Mouse (Mus musculus) hindbrain, embryonic 12.5 days (tissue): ENCODE measurements at regions not wholly inside any gene's neighbourhood (a gene's known extent, or its start where the extent isn't known, plus 50 kb on each side); places are given as distances from the start of the nearest gene placed in this dataset.

Source experiments
- ATAC-seq: fragments of 200-750 bp; cut with Nextera tagmentation; 2 replicates; pipeline ENCODE4 v1.8.0; 2017; ENCODE audit warnings: moderate TSS enrichment; ENCODE audit not compliant: low FRiP score
- H3K27ac ChIP-seq: fragments of 300-500 bp; sonication (generic); 2 replicates; pipeline ENCODE4 v1.5.1; 2016; ENCODE audit warnings: mild to moderate bottlenecking
- H3K27me3 ChIP-seq: fragments of 300-500 bp; sonication (generic); 2 replicates; pipeline ENCODE4 v1.6.1; 2016; ENCODE audit warnings: mild to moderate bottlenecking
- H3K36me3 ChIP-seq: fragments of 300-500 bp; sonication (generic); 2 replicates; pipeline ENCODE4 v1.6.1; 2016; ENCODE audit warnings: mild to moderate bottlenecking
- H3K4me1 ChIP-seq: fragments of 300-500 bp; sonication (generic); 2 replicates; pipeline ENCODE4 v1.6.1; 2016
- H3K4me2 ChIP-seq: fragments of 300-500 bp; sonication (generic); replicated peaks from 2 replicates; pipeline ENCODE4 v1.6.1; 2016; ENCODE audit warnings: mild to moderate bottlenecking
- H3K4me3 ChIP-seq: fragments of 300-500 bp; sonication (generic); 2 replicates; pipeline ENCODE4 v1.5.1; 2016; ENCODE audit warnings: mild to moderate bottlenecking
- H3K9ac ChIP-seq: fragments of 300-500 bp; sonication (generic); 2 replicates; pipeline ENCODE4 v1.6.1; 2016; ENCODE audit warnings: mild to moderate bottlenecking, moderate library complexity
- H3K9me3 ChIP-seq: fragments of 300-500 bp; sonication (generic); replicated peaks from 2 replicates; pipeline ENCODE4 v1.6.1; 2016; ENCODE audit warnings: mild to moderate bottlenecking
- WGBS: fragments of 180-500 bp; shearing (Covaris S2); methylation state at CpG from one replicate; pipeline ENCODE4 v1.1.7; 2016; 5-methylcytosine and 5-hydroxymethylcytosine counted together

DNA sequence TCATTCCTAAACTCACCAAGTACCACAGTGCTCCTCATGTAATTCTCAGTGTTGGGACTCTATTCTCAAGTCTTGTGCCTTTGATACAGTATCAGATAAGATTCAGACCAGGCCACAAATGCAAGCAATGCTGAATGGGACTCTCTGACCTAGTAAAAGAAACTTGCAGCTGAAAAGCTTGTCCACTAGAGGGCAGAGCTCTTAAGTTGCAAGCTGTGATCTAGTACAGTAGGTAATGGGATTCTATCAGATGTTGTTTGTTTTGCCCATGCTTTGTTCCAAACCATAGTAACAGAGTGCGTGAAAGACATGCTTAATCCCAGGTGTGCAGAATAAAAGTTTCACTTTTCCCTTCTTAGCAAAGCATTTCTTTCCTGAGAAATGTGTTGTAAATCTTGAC is 383.2 kb upstream of the Chrm2 start:
- 52% methylated on average over 1 of the region's 1 CpGs for WGBS
- no peak for ATAC-seq

DNA sequence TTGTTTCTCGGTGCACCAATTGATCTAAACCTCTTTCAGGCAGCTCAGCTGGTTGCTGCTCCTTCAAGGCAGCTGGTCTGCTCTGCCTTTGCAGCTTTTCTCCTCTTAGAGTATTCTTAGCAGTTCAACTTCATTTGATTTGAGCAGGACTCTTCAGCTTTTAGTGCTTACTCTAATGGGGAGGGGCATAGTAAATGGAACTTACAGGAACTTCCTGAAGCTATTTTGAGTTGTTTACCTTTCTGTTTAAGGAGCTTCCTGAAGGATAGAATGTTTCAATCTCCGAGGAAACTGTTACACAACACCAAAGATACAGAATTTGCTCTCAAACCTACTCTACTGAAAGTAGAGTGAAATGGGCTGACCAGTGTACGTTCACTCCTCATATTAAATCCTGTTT is 385.8 kb upstream of the Chrm2 start:
- no peaks in the 10 kb centered on the region for H3K36me3 ChIP-seq
- H3K9ac ChIP-seq, result no peak overlapping the region
- no peak for ATAC-seq
- no peaks in the 10 kb centered on the region for H3K9me3 ChIP-seq
- no peaks in the 10 kb centered on the region for H3K4me1 ChIP-seq
- H3K4me3 ChIP-seq, result no peak overlapping the region
- 69% methylated on average over 3 of the region's 3 CpGs for WGBS
- no peaks in the 10 kb centered on the region for H3K27me3 ChIP-seq
- H3K27ac ChIP-seq, result no peak overlapping the region
- no peak overlapping the region for H3K4me2 ChIP-seq

More for the DNA sequence above, 383.2 kb upstream of the Chrm2 start:
- Histone ChIP-seq H3K4me3 (no peak overlapping the region), H3K36me3 (no peaks in the 10 kb centered on the region), H3K27me3 (no peaks in the 10 kb centered on the region), H3K4me1 (no peaks in the 10 kb centered on the region), H3K27ac (no peak overlapping the region), H3K4me2 (no peak overlapping the region), H3K9me3 (no peaks in the 10 kb centered on the region), H3K9ac (no peak overlapping the region)

DNA sequence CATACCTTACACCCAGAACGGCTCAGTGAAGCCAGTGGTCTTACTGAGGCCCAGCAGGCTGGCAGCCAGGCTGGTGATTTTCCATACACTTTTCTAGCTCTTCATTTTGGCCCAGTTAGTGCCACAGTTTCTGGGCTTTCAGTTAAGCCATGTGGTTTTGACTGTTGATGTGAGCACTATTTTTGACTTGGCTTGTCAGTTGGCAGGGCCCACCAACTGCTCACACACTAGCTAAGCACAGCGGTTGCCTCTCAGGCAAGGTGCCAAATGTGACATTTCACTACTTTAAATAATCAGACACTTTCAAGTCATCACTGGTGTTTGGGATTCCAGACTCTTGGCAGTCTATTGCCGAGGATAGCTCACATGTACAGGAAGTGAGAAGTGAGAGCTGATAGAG is 399.0 kb upstream of the Chrm2 start:
- no peak for ATAC-seq
- 79% methylated on average over 3 of the region's 3 CpGs for WGBS
- H3K9me3 ChIP-seq, result no peaks in the 10 kb centered on the region
- H3K27ac ChIP-seq, result no peak overlapping the region
- no peaks in the 10 kb centered on the region for H3K4me1 ChIP-seq
- no peak overlapping the region for H3K9ac ChIP-seq
- no peaks in the 10 kb centered on the region for H3K36me3 ChIP-seq
- H3K4me3 ChIP-seq, result no peak overlapping the region
- no peak overlapping the region for H3K4me2 ChIP-seq
- no peaks in the 10 kb centered on the region for H3K27me3 ChIP-seq

DNA sequence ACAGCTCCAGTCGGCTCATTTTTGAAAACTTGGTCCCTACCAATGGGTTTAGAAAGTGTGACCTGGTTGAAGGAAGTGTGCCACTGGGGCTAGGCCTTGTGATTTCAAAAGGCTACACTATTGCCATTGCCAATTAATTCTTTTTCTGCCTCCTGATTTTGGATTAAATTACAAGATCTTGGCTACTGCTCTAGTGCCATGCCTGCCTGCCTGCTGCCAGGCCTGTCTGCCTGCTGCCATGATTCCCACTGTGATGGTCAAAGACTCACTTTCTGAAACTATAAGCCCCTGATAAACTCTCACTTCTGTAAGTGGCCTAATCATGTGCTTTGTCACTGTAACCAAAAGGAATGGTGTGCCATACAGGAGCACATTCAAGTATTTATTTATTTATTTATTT is 400.4 kb upstream of the Mtpn start:
- 90% methylated on average over 1 of the region's 1 CpGs for WGBS
- ATAC-seq, result no peak
- Histone ChIP-seq H3K4me2 (no peak overlapping the region), H3K9ac (no peak overlapping the region), H3K4me1 (no peaks in the 10 kb centered on the region), H3K27me3 (no peaks in the 10 kb centered on the region), H3K4me3 (no peak overlapping the region), H3K9me3 (no peaks in the 10 kb centered on the region), H3K27ac (no peak overlapping the region), H3K36me3 (no peaks in the 10 kb centered on the region)

DNA sequence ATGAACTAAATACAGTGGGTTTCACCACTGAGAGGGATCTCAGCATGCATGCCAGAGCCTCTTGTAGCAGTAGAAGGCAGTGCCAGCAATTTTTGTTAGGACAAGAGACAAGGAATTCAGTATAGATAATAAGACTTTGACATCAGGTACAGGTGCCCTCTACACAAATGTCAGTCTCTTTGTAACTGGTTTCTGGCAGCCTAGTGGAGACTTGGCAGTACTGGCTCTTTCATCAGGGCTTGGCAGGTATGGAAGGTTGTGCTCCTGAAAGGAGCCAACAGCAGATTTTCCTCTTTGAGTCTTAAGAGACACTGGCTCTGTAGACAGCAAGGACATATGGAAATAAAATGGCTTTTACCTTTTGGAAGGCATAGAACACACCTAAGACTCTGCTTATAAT is 384.5 kb upstream of the Mtpn start:
- Histone ChIP-seq H3K4me3 (no peak overlapping the region), H3K9ac (no peak overlapping the region), H3K4me1 (no peaks in the 10 kb centered on the region), H3K27ac (no peak overlapping the region), H3K27me3 (no peaks in the 10 kb centered on the region), H3K9me3 (no peaks in the 10 kb centered on the region), H3K36me3 (no peaks in the 10 kb centered on the region), H3K4me2 (no peak overlapping the region)
- no peak for ATAC-seq

DNA sequence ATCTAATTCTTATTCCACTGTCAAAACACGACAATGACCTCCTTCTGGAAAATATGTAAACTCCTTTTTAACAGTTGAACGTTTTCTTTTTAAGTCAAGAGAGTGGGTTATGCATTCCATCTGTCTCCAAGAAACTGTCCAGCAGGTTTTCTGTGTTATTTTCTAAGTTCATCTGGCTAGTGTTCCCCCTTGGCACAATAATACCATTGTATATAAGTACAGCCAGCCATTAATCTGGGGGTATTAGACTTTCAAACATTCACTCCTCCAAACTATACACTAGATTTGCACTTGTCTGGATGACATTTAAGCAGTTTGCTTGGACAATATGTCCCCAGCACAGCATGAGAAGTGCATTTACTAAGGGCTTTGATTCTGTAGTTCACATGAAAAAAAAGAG is 358.3 kb upstream of the Mtpn start:
- H3K9ac ChIP-seq, result no peak overlapping the region
- H3K27ac ChIP-seq, result no peak overlapping the region
- WGBS, result 56% methylated on average over 2 of the region's 2 CpGs
- no peak overlapping the region for H3K4me3 ChIP-seq
- no peaks in the 10 kb centered on the region for H3K27me3 ChIP-seq
- no peaks in the 10 kb centered on the region for H3K4me1 ChIP-seq
- ATAC-seq, result no peak
- H3K9me3 ChIP-seq, result no peaks in the 10 kb centered on the region
- H3K4me2 ChIP-seq, result no peak overlapping the region
- H3K36me3 ChIP-seq, result no peaks in the 10 kb centered on the region

DNA sequence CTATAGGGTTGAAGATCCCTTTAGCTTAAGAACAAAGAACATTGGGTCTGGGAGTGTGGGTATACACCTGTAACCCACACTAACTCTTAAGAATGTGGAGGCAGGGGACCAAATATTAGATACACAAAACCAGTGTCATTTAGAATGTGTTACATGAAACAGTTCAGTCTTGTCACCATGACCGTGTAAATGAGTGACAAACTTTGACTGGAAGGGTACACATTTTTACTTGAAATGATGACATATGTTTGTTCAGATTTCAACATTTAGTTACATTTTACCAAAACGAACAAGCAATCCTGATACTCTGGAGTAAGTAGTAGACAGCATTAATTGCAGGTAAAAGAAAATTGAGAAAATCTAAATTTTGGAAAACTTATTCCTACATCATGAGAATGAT is 356.0 kb upstream of the Mtpn start:
- no peak for ATAC-seq
- Histone ChIP-seq H3K4me3 (no peak overlapping the region), H3K27me3 (no peaks in the 10 kb centered on the region), H3K9ac (no peak overlapping the region), H3K27ac (no peak overlapping the region), H3K36me3 (no peaks in the 10 kb centered on the region), H3K9me3 (no peaks in the 10 kb centered on the region), H3K4me2 (no peak overlapping the region), H3K4me1 (no peaks in the 10 kb centered on the region)
- WGBS, result 91% methylated on average over 2 of the region's 2 CpGs

DNA sequence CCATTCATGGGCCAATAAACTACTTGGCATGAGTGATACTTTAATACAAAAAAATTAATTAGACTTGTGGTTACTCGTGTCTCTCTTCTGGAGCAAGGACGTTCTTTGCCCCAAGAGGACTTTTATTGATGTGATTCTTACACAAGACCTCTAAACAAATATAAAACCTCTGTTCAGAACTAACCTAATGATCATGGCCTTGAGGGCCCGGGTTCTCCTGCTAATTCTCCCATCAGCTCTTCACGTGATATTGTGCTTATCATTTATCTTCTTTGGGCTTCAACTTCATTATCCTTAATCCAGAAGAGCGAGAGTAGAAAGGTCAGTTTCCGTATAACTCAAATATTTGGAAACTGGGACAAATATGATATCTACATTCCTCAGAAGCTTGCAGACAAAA is 335.0 kb upstream of the Mtpn start:
- Histone ChIP-seq H3K4me3 (no peak overlapping the region), H3K4me1 (no peaks in the 10 kb centered on the region), H3K9me3 (no peaks in the 10 kb centered on the region), H3K4me2 (no peak overlapping the region), H3K27me3 (no peaks in the 10 kb centered on the region), H3K36me3 (no peaks in the 10 kb centered on the region), H3K9ac (no peak overlapping the region), H3K27ac (no peak overlapping the region)
- no peak for ATAC-seq
- WGBS, result 86% methylated on average over 6 of the region's 6 CpGs

DNA sequence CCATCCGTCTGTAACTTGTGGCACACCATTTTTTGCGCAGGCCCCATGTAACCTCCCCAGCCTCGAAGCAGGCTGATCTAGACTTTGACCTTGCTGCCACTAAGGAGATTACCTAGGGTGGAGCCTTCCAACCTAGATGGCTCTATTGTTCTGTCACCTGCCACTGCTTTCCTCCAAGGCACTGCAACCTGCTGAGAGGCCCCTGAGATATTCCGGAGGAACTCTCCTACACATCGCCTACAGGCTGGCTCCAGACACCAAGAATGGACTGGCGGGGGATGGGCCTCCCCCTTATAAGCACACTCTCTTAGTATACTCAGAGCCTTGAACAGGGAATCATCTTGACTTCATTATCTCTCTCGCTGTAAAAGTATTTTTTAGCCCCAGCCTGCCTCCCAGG is 331.7 kb upstream of the Mtpn start:
- 68% methylated on average over 7 of the region's 7 CpGs for WGBS
- Histone ChIP-seq H3K4me3 (no peak overlapping the region), H3K27ac (no peak overlapping the region), H3K27me3 (no peaks in the 10 kb centered on the region), H3K4me2 (no peak overlapping the region), H3K36me3 (no peaks in the 10 kb centered on the region), H3K4me1 (no peaks in the 10 kb centered on the region), H3K9ac (no peak overlapping the region), H3K9me3 (no peaks in the 10 kb centered on the region)
- ATAC-seq, result no peak

DNA sequence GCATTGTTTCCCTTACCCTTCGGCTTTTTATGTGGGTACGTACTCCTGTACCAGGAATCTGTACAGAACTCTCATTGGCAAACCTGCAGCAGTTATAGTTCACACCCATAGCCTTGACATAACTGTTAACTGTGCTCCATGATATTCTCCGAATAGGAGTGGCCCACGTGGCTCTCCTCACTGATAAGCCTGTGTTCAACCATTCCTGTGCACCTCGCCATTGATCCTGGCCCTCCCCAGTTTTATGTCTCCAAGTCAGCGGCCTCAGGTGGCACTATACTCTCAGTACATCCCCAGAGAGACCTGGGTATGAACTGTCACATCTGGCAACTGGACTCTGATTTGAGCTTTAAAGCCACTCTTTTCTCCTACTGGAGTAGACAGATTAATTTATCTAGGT is 324.5 kb upstream of the Mtpn start:
- Histone ChIP-seq H3K36me3 (no peaks in the 10 kb centered on the region), H3K27ac (no peak overlapping the region), H3K9me3 (no peaks in the 10 kb centered on the region), H3K4me2 (no peak overlapping the region), H3K27me3 (no peaks in the 10 kb centered on the region), H3K4me1 (no peaks in the 10 kb centered on the region), H3K9ac (no peak overlapping the region), H3K4me3 (no peak overlapping the region)
- 86% methylated on average over 6 of the region's 6 CpGs for WGBS
- no peak for ATAC-seq

DNA sequence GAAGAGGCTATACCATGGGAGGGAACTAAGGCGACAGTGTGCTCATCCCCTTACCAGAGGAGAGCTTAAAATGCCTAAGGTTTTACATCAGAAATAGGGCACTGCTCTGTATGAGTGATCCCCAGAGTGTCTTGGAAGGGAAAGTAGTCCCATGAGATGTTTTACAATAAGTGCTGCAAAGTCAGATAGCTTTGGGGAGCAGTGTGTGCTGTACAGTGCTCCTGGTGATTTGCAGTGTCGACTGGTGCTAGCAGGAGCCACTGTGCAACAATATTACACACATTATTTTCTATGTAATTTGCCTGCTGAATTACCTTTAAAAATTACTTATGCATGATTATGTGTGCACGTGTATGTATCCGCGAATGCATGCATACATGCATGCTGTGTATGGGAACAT is 314.3 kb upstream of the Mtpn start:
- no peak overlapping the region for H3K27ac ChIP-seq
- no peaks in the 10 kb centered on the region for H3K27me3 ChIP-seq
- H3K9ac ChIP-seq, result no peak overlapping the region
- H3K4me2 ChIP-seq, result no peak overlapping the region
- ATAC-seq, result no peak
- H3K4me1 ChIP-seq, result no peaks in the 10 kb centered on the region
- no peaks in the 10 kb centered on the region for H3K9me3 ChIP-seq
- no peaks in the 10 kb centered on the region for H3K36me3 ChIP-seq
- no peak overlapping the region for H3K4me3 ChIP-seq
- WGBS, result 89% methylated on average over 5 of the region's 5 CpGs

DNA sequence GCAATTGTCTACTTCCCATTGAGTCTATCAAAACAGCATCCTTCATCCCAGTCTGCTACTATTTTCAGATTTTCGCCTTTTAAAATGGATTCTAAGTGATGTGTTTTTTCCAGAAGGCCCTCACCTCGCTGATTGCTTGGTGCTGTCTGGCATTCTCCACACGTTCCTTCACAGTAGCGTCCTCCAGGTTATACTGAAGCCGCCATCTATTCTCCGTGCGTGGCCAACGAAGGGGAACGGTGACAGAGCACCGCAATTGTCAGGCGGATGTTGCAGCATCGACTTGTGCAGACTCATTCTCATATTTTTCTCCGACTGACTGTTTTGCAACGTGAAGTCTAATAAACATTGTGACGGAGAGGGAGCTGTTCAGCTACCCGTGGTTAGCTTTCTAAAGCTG is 277.0 kb upstream of the Mtpn start:
- ATAC-seq, result 0 out of 2 replicates have a peak, but pooled peaks have one; percentile 63
- Histone ChIP-seq H3K4me1 (no peaks in the 10 kb centered on the region), H3K9me3 (no peaks in the 10 kb centered on the region), H3K9ac (no peak overlapping the region), H3K27ac (no peak overlapping the region), H3K27me3 (no peaks in the 10 kb centered on the region), H3K4me2 (no peak overlapping the region), H3K4me3 (no peak overlapping the region), H3K36me3 (no peaks in the 10 kb centered on the region)
- WGBS, result 81% methylated on average over 16 of the region's 16 CpGs

DNA sequence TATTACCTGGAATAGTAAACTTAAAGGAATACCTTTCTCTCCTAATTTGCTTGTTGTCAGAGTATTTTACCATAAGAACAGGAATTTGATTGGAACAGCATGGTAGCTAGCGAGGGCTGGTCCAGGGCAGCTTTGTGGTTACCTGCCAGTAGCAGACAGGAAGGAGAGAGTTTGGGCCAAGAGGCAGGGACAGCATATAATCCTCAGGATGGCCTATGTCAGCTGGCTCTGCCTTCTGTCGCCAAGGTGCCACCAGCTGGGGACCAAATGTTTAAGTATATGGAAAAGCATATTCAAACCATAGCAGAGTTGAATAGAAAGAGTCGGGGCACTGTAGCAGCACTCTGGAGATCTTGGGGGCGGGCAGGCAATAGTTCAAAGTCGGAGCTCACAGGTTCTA is 274.8 kb upstream of the Mtpn start:
- Histone ChIP-seq H3K4me2 (no peak overlapping the region), H3K9ac (no peak overlapping the region), H3K27ac (no peak overlapping the region), H3K9me3 (no peaks in the 10 kb centered on the region), H3K4me3 (no peak overlapping the region), H3K4me1 (no peaks in the 10 kb centered on the region), H3K27me3 (no peaks in the 10 kb centered on the region), H3K36me3 (no peaks in the 10 kb centered on the region)
- 83% methylated on average over 5 of the region's 5 CpGs for whole genome bisulfite sequencing
- ATAC-seq, result no peak

DNA sequence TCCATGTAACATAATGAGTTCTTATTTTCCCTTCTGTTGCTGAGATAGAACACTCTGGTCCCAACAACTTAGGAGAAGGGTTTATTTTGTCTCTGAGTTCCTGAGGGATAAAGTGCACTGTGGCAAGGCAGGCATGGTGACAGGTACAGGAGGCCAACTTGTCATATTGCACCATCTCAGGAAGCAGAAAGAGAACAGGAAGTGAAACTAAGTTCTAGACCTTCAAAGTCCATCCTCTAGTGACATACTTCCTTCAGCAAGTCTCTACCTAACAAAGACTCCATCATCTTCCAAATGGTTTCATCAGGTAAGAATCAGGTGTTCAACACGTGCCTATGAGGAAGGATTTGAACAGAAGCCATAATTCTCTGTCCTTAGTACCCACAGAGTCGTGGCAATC is 266.1 kb upstream of the Mtpn start:
- WGBS, result 79% methylated on average over 2 of the region's 2 CpGs
- no peaks in the 10 kb centered on the region for H3K4me1 ChIP-seq

More for the DNA sequence above, 266.1 kb upstream of the Mtpn start:
- ATAC-seq, result no peak
- Histone ChIP-seq H3K4me3 (no peak overlapping the region), H3K27ac (no peak overlapping the region), H3K4me2 (no peak overlapping the region), H3K27me3 (no peaks in the 10 kb centered on the region), H3K9ac (no peak overlapping the region), H3K9me3 (no peaks in the 10 kb centered on the region), H3K36me3 (no peaks in the 10 kb centered on the region)
